19 mouse cellular contexts compared by ENCODE assay signal in genomic region chr5:27424484-27425080, GRCm38 (mm10).
A peak's percentile ranks its signal among the peaks of the same experiment; 100 is the strongest.
DNase-seq lines count a peak whose midpoint lies in the region.
"Had no signal": no experiment of that assay in that cellular context is flagged by ENCODE, and none has a peak within 500 bp of the region (broad histone marks: within the 10 kb centered on the region; RNA-seq: fewer than 3 reads in every experiment).

No protein-coding gene starts in this region.

- intact Hi-C loops in left cerebral cortex, postnatal 4 days (cut with DNase I) = no loop called here

- peak; percentile 23 for DNase-seq in adrenal gland, adult 8-10 months
- no peak for DNase-seq in adrenal gland, postnatal 14 days
- DNase-seq in left cerebral cortex, postnatal 4 days = peak; percentile 57
- no peak for DNase-seq in left cerebral cortex, adult 9 months (ENCODE audit: low spot score in 2 of 2)
- peak; percentile 84 for DNase-seq in cerebellum, adult 9-10 months
- no peak for DNase-seq in spleen, postnatal 4 days (ENCODE audit: low spot score in 2 of 2)
- no peak for DNase-seq in lung, postnatal 36 days
- no peak for DNase-seq in right cerebral cortex, postnatal 4 days
- DNase-seq: adrenal gland, postnatal 10 days; gastrocnemius, postnatal 14 days; heart, adult 2 months; kidney, postnatal 4 days; layer of hippocampus, adult 9-11 months; liver; lung, postnatal 4 days; midbrain, embryonic 14.5 days; retina, postnatal 1 day; right cerebral cortex, postnatal 25 days; thymus, postnatal 4 days had no signal

Comparison
In these comparisons a context has a peak if more than half of its experiments do, and no peak if none do; other contexts are left out.
1. DNase-seq: peak in adrenal gland, adult 8-10 months (single experiment), left cerebral cortex, postnatal 4 days (single experiment) and cerebellum, adult 9-10 months (single experiment); none in adrenal gland, postnatal 14 days (single experiment), left cerebral cortex, adult 9 months (0 of 2), spleen, postnatal 4 days (0 of 2), lung, postnatal 36 days (single experiment) and right cerebral cortex, postnatal 4 days (single experiment).